ENCODE assay signal across 8 mouse cellular contexts in the genomic region with DNA sequence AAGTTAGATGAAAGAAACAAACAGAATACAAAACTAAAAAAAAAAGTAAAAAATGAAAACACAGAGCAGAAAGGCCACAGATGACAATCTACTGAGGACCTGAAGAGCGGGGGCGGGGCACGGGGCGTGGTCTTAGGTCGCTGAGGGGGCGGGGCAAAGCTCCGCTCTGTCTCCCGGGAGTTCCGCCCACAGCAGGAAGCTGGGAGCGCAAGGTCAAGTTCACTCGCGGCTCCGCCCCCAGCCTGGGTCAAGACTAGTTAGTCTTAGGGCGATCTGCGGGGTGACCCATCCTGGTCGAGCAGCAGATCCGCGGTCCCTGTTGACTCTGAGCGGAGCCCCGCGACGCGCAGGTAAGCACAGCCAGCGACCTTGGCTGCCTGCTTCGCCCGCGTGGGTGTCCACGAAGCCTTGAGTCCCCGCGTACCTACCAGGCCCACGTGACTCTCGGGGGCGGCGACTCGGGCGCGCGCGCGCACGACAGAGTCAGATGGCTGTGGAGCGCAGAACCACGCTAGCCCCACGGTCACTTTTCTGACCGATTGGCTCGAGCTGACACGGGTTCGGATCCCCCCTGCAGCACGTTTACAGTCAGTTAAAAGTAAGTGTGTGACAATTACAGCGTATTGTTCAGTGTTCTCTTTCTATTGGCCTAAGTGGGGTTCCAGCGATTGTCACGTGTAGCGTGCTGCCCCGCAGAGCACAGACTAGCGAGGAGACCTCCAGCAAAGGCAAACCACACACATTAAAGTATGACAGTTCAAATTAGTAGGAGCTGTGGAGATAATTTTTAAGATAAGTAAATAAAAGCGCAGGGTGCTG. TPM values are rescaled to one million over a fixed set of nuclear protein-coding genes. Genes with fewer than 3 reads are reported as not detected.
DNase-seq lines count a peak whose midpoint lies in the region; ATAC-seq lines count a peak whose summit lies in the region.

No protein-coding gene starts in this region.

- H3K27me3 ChIP-seq in intestine, embryonic 15.5 days (replicated peaks) = no peaks in the 10 kb centered on the region
- H3K27me3 ChIP-seq in midbrain, embryonic 10.5 days (ENCODE audit: low read depth, poor library complexity, severe bottlenecking) = peaks cover 22% of the 10 kb centered on the region

- H3K4me1 ChIP-seq in intestine, embryonic 15.5 days (replicated peaks) = peaks cover 15% of the 10 kb centered on the region; the same call in 1 of the 2 replicates
- H3K4me1 ChIP-seq in midbrain, embryonic 10.5 days = peaks cover 14% of the 10 kb centered on the region

- peak; percentile 93 for ATAC-seq in intestine, embryonic 15.5 days

- peak overlapping the region; percentile 71 for H3K4me2 ChIP-seq in intestine, embryonic 15.5 days (replicated peaks)

- intact Hi-C loops in gastrocnemius, postnatal 36 days (cut with DNase I) = no loop called here
- intact Hi-C loops in left cerebral cortex, postnatal 25 days (cut with DNase I) = loop anchor here (5.0 kb wide), 1 partner anchor 106 kb away; no protein-coding TSS in a partner anchor

- peak overlapping the region; percentile 66 for H3K9ac ChIP-seq in intestine, embryonic 15.5 days

- DNase-seq in adrenal gland, adult 2 months = peak; percentile 96
- peak; percentile 76 for DNase-seq in embryo, embryonic 11.5 days (ENCODE audit: low read depth, low spot score)
- peak; percentile 83 to 86 for DNase-seq in gastrocnemius, postnatal 36 days
- peak; percentile 75 to 78 for DNase-seq in left cerebral cortex, postnatal 25 days (ENCODE audit: low spot score in 2 of 2)
- peak; percentile 87 for DNase-seq in midbrain, embryonic 10.5 days (ENCODE audit: low spot score)
- DNase-seq in right cerebral cortex, postnatal 4 days = peak; percentile 72
- DNase-seq in MN1 (ENCODE audit: low spot score) = no peak

- no peaks in the 10 kb centered on the region for H3K9me3 ChIP-seq in intestine, embryonic 15.5 days
- no peaks in the 10 kb centered on the region for H3K9me3 ChIP-seq in midbrain, embryonic 10.5 days (replicated peaks)

- peak overlapping the region; percentile 78 for H3K27ac ChIP-seq in intestine, embryonic 15.5 days
- H3K27ac ChIP-seq in midbrain, embryonic 10.5 days (replicated peaks) = peak overlapping the region; percentile 83

- H3K36me3 ChIP-seq in intestine, embryonic 15.5 days = no peaks in the 10 kb centered on the region
- H3K36me3 ChIP-seq in midbrain, embryonic 10.5 days = no peaks in the 10 kb centered on the region

- under 1% methylated on average over 56 of the region's 56 CpGs for WGBS in intestine, embryonic 15.5 days
- 2% methylated on average over 56 of the region's 56 CpGs for WGBS in midbrain, embryonic 10.5 days

- H3K4me3 ChIP-seq in intestine, embryonic 15.5 days (replicated peaks) = peak overlapping the region; percentile 54
- peak overlapping the region; percentile 69 for H3K4me3 ChIP-seq in midbrain, embryonic 10.5 days

RNA-seq across cellular contexts. Expression of a gene that starts 9.4 kb away (rescaled TPM):
- total RNA-seq in adrenal gland, adult 2 months (2021) = 10 to 100 TPM in 1 of 2 experiments, 1 to 10 TPM in 1; 10.0 to 16.9 TPM
- polyA plus RNA-seq in adrenal gland, adult 2 months (2012; rRNA removed) = 20.2 and 24.0 TPM in 2 replicates
- 10 to 100 TPM; 11.5 to 11.7 TPM for total RNA-seq in gastrocnemius, postnatal 36 days (2021)
- 15.1 and 17.4 TPM in 2 replicates for polyA plus RNA-seq in intestine, embryonic 15.5 days (2015; fragmentation: Nextera tagmentation; extraction: Ambion mirVana)
- 1 to 10 TPM; 1.4 to 2.8 TPM for total RNA-seq in left cerebral cortex, postnatal 25 days (2021)
- polyA plus RNA-seq in midbrain, embryonic 10.5 days (2016; fragmentation: Nextera tagmentation; extraction: Ambion mirVana) = 2.6 and 3.4 TPM in 2 replicates
